Mouse (Mus musculus) lung, adult 2 months (tissue): ENCODE measurements at regions not wholly inside any gene's neighbourhood (a gene's known extent, or its start where the extent isn't known, plus 50 kb on each side); places are given as distances from the start of the nearest gene placed in this dataset.

Experiments used
- CTCF ChIP-seq: fragments of 200-500 bp; IDR thresholded peaks from 2 replicates; pipeline ENCODE4 v1.5.1; 2011; ENCODE audit warnings: mild to moderate bottlenecking, low read length, control low read depth; ENCODE audit not compliant: insufficient read depth
- POLR2A ChIP-seq: fragments of 200-500 bp; IDR thresholded peaks from 2 replicates; pipeline ENCODE4 v1.6.1; 2011; ENCODE audit warnings: low read depth, mild to moderate bottlenecking, control low read depth, low read length, borderline replicate concordance; ENCODE audit errors: extremely low read depth

GRCm38 (mm10) chr11:71497863-71498262 lies 251.9 kb upstream of the Wscd1 start:
- no peak for TF ChIP-seq POLR2A
- no peak for TF ChIP-seq CTCF
